Mouse (Mus musculus) brain, embryonic 14.5 days (tissue): ENCODE results near the gene Klk10. TPM values are rescaled to one million over a fixed set of nuclear protein-coding genes. Genes with fewer than 3 reads are reported as not detected.

ENCODE experiments used
- DNase-seq: peaks from one replicate; pipeline ENCODE4 v3.0.0-alpha.2; 2011; ENCODE audit warnings: low read depth
- CTCF ChIP-seq: fragments of 200-500 bp; IDR thresholded peaks from 2 replicates; pipeline ENCODE4 v1.5.1; 2012; ENCODE audit warnings: inconsistent platforms, mild to moderate bottlenecking, moderate library complexity, borderline replicate concordance; ENCODE audit not compliant: insufficient read depth, insufficient read length; ENCODE audit errors: extremely low read depth
- POLR2A ChIP-seq: fragments of 200-500 bp; IDR thresholded peaks from 2 replicates; pipeline ENCODE4 v1.6.1; 2012; ENCODE audit warnings: mild to moderate bottlenecking, inconsistent platforms, borderline replicate concordance; ENCODE audit not compliant: poor library complexity, insufficient read depth, insufficient read length, severe bottlenecking; ENCODE audit errors: extremely low read depth
- polyA plus RNA-seq: library from polyadenylated mRNA; depleted of rRNA; stranded (reverse); fragments of >200 nt; gene quantifications from 2 replicates; pipeline ENCODE4 v1.2.3, GENCODE M21; 2012; rRNA removed

Klk10 gene
- polyA plus RNA-seq, result 0.21 and 0.49 TPM in 2 replicates

DNA sequence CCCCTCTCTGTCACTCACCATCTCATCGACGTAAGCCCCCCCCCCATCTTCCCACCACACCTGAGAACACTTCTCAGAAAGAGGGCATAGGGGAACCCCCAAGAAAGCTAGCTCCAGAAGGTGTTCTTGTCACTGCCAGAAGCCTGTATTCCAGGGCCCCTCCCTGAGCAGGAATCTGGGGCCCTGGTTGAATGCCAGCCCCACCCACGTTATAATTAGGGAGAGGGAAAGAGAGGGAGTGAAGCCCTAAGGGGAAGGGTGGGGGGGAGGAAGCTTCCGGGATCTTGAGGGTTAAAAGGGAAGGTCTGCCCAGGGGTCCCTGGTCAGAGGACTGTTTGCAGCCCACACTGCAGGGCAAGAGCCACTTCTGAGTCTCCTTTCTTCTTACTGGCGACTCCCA, at the start of gene Klk10:
TSS of gene Klk10 (plus strand) at position 290 of the 400 bp plus-strand sequence.
- DNase-seq, result no peak
- no peak for TF ChIP-seq CTCF
- no peak for TF ChIP-seq POLR2A

DNA sequence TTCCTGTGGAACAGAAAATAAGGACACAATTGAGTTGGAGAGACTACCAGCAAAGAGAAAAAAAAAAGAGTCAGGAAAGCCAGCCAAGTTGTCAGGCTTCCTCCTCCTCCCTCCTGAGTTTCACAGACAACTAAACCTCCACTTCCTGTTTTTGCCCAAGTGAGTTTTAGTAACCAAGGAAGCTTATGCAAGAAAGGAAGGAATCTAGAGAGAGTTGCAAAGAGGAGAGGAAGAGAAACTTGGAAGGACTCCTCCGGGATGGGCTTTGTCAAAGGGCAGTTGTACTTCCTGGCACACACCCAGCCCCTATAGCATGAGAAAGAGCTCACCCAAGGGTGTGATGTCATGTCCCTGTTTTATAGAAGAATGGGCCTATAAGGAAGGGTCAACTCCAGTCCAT, 33.0 kb upstream of the Klk10 start:
- peak; percentile 28 for DNase-seq
- TF ChIP-seq CTCF (no peak), POLR2A (no peak)

DNA sequence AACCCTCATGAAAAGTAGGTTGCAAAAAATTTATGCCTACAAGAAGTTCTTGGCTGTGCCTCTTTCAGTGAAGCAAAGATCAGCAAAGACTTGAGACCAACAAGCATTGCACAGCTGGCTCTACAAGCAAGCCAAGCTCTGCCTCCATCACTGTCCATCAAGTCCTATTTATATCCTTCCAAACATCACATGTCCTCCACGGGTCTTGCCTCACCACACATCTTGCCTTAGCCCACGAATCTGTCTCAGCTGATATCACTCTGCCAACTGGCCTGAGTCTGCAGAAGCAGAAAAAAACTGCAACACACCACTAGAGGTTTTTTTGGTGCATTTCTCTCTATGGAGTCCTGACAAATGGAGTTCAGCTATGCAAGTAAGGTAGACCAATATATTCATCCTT, 28.0 kb upstream of the Klk10 start:
- TF ChIP-seq POLR2A (no peak), CTCF (no peak)
- DNase-seq, result no peak

DNA sequence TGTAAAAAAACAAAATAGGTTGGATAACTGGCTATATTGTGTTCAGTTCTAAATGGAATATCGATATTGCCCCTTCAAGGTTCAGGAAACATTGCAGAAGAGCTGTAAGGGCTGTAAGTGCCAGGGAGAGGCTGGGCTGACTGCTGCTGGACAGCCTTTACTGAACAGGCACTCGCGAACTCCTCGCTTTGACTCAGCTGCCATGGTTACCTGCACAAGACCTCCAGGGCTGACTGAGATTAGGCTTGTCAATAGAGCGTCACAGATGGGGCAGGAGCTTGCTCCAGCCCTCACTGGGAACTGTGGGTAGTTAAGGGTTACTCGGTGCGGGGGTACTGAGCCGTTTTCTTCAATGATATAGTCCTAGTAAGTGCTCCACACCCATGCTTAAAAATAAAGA, 14.4 kb upstream of the Klk10 start:
- DNase-seq, result peak; percentile 15
- TF ChIP-seq POLR2A, result no peak
- no peak for TF ChIP-seq CTCF

DNA sequence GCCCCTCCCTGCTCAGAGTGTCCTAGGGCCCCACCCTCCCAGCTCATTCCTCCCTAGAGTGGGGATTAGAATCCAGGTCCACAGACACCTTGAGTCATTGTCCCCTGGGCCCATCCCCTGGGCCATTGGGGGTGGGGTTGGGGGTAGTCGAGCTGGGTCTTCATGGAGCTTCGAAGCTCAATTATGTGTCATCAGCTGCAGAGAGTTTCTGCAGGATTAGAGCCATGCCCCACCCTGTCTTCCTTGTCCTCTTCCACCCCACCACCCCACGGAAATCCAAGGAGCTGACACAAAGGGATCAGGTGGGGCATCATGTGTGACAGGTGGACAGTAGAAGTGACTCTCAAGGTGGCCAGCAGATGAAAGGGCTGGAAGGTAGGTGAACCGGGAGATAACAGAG, 12.2 kb upstream of the Klk10 start, which contains the start of gene Klk12:
TSS of gene Klk12 (plus strand) at position 301 of the 400 bp plus-strand sequence.
- TF ChIP-seq CTCF, result no peak
- no peak for TF ChIP-seq POLR2A
- no peak for DNase-seq

DNA sequence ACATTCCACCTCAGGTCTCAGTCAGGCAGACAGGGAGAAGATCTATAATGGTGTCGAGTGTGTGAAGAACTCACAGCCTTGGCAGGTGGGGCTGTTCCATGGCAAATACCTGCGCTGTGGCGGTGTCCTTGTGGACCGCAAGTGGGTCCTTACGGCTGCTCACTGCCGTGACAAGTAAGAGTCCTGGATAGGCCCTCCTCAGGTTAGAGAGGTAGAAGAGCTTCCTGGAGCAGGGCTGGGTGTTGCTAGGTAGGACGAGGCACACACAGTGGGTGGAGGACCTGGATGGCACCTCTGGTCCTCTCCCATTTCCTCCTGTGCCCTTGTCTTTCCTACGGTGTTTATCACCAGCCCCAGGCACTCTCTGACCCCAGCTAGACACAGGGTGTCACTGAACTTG, 11.2 kb upstream of the Klk10 start:
- no peak for DNase-seq
- TF ChIP-seq CTCF, result no peak

DNA sequence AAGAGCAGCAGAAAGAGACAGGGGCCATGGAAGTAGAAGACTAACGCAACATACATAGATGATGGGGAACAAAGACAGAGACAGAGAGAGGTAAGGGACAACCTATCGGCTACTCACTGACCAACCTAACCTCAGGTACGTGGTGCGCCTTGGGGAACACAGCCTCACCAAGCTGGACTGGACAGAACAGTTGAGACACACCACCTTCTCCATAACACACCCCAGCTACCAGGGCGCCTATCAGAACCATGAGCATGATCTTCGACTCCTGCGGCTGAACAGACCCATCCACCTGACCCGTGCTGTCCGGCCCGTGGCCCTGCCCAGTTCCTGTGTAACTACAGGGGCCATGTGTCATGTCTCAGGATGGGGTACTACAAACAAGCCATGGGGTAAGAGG, 10.1 kb upstream of the Klk10 start:
- DNase-seq, result no peak
- TF ChIP-seq POLR2A, result no peak
- TF ChIP-seq CTCF, result no peak

DNA sequence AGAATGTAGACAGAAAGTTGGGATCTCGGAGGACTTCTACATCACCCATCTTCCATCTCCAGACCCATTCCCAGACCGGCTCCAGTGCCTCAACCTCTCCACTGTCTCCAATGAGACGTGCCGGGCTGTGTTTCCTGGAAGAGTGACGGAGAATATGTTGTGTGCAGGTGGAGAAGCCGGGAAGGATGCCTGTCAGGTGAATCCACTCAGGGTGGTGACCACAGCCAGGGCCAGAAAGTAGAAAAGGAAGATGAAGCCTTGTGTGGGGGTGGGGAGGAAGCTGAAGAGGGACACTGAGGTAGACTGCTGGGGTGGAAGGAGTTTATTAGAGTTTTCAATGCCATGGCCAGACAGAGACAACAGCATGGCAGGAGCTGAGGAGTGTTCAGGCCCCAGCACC, 8.9 kb upstream of the Klk10 start:
- TF ChIP-seq POLR2A, result no peak
- no peak for TF ChIP-seq CTCF
- DNase-seq, result no peak

DNA sequence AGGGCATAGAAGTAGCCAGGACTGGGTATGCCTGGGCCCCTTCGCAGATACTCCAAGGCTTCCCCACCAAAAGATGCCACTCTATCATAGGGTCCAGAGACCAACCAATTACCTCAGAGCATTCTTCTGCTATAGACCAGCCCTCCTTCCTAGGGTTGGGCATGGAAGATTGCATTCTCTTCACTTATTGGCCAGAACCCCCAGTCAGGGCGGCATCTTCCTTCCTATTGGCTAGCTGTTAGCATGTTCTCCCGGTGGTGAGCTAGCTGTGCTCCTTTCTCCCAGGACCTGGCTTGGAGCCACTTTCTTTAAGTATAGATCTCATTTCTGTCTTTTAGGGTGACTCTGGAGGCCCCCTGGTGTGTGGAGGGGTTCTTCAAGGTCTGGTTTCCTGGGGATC, 7.9 kb upstream of the Klk10 start:
- DNase-seq, result no peak
- TF ChIP-seq POLR2A (no peak), CTCF (no peak)

DNA sequence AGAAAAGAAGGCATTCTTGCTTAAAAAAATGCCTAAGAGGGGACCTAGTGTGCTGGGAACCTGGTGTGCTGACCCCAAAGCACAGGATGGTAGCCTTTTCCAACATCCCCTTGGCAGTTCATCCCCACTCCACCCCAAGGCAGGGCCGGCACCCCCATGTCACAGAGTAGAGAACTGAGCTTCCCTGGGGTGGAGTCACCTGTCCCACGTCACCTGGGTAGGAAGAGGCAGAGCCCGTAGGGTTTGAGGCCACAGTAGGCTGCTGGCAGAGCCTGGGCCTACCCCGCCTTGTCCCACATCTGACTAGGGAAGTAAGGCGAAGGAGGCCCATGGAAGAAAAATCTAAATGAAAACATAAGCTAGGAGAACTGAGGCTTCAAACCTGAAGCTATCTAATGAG, 6.5 kb upstream of the Klk10 start, which contains the start of gene Klk11:
TSS of gene Klk11 (plus strand) at position 241 of the 400 bp plus-strand sequence.
- TF ChIP-seq POLR2A (no peak), CTCF (no peak)
- no peak for DNase-seq

DNA sequence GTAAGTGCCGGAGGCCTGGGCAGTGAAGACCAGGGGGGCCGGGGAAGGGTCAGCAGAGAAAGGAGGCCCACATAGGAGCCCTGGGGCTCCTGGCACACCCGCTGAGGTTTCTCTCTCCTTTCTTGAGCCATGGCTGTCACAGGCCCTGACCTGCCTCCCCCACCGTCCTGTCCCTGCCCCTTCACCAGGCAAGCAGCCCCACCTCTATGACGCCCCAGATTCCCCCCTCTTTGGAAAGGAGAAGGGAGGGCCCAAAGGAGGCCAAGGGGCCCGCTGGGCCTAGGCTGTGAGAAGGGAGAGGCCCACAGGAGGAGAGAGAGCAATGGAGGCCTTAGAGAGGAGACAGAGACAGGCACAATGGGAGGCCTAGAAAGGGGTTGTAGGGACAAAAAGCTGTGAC, 6.0 kb upstream of the Klk10 start:
- TF ChIP-seq POLR2A, result no peak
- no peak for TF ChIP-seq CTCF
- no peak for DNase-seq

DNA sequence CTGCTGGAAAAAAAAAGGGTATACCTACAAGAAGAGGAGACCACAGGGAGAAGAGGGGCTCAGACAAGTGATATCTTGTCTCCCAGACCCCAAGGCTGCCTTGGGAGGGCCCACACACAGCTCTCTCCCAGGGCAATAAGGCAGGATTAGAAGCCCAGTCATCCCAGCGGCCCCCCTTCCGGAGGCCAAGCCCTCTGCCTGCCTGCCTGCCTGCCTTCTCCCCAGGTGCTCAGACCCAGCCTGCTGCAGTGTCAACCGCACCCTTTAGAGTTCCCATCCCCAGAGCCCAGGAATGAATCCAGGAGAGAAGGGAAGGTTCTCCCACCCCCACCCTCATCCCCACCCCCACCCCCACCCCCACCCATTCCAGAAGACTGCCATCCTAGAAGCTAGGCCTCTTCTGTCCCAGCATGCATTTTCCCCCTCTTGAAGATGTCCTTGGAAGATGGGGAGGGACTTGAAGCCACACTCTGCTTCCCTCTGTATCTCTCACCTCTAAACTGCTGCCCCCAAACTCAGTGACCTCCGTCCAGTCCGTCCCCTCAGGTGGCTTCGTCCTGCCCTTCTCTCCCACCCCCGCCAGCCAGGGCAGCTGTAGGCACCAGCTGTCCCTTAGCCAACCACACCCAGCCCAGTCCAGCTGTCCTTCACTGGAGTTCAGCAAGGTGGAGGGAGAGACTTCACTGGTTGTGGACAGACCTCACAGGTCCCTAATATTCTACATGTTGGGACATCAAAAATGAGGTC, 5.4 kb upstream of the Klk10 start:
- no peak for TF ChIP-seq POLR2A
- no peak for TF ChIP-seq CTCF
- DNase-seq, result no peak
